Mouse (Mus musculus): ENCODE measurements around the gene AI854703. TPM values are rescaled to one million over a fixed set of nuclear protein-coding genes. Genes with fewer than 3 reads are reported as not detected.

Gene AI854703
- polyA plus RNA-seq, 1 experiment from 2014 or later: 0.69 TPM

- H3K27me3 ChIP-seq (ENCODE audit: control insufficient read depth, insufficient read depth, low read length): no peaks in the 10 kb centered on the region
- H3K36me3 ChIP-seq (replicated peaks; ENCODE audit: control insufficient read depth, insufficient read depth, low read depth, low read length): no peaks in the 10 kb centered on the region
- no peaks in the 10 kb centered on the region for H3K4me1 ChIP-seq (ENCODE audit: control insufficient read depth, insufficient read depth, low read length)
- no peaks in the 10 kb centered on the region for H3K9me3 ChIP-seq (replicated peaks; ENCODE audit: control insufficient read depth, low read length)
- H3K27ac ChIP-seq (replicated peaks; ENCODE audit: low read depth, low read length): no peak overlapping the region
- no peak overlapping the region for H3K9ac ChIP-seq (replicated peaks; ENCODE audit: low read length)
- no peak for DNase-seq (ENCODE audit: low spot score)
- H3K4me3 ChIP-seq (ENCODE audit: low read depth, low read length): no peak overlapping the region
- WGBS: 24% methylated on average over 6 of the region's 6 CpGs
- no peak overlapping the region for H3K4me2 ChIP-seq (ENCODE audit: low read depth, low read length)
- ATAC-seq (replicated peaks; ENCODE audit: insufficient number of reproducible peaks, low FRiP score, low TSS enrichment, low read depth): no peak
Observed at GRCm38 (mm10) chr6:48636515-48636914, 10.0 kb downstream of the AI854703 start.

- Histone ChIP-seq H3K4me2 (ENCODE audit: low read depth, low read length) (no peak overlapping the region), H3K9me3 (replicated peaks; ENCODE audit: control insufficient read depth, low read length) (no peaks in the 10 kb centered on the region), H3K36me3 (replicated peaks; ENCODE audit: control insufficient read depth, insufficient read depth, low read depth, low read length) (no peaks in the 10 kb centered on the region), H3K4me1 (ENCODE audit: control insufficient read depth, insufficient read depth, low read length) (no peaks in the 10 kb centered on the region), H3K27me3 (ENCODE audit: control insufficient read depth, insufficient read depth, low read length) (no peaks in the 10 kb centered on the region), H3K9ac (replicated peaks; ENCODE audit: low read length) (no peak overlapping the region), H3K4me3 (ENCODE audit: low read depth, low read length) (no peak overlapping the region), H3K27ac (replicated peaks; ENCODE audit: low read depth, low read length) (no peak overlapping the region)
- DNase-seq (ENCODE audit: low spot score) (no peak), ATAC-seq (replicated peaks; ENCODE audit: insufficient number of reproducible peaks, low FRiP score, low TSS enrichment, low read depth) (no peak)
- WGBS: 61% methylated on average over 6 of the region's 6 CpGs
Observed at GRCm38 (mm10) chr6:48637811-48638500, 11.4 kb downstream of the AI854703 start.

GRCm38 (mm10) chr6:48638553-48638952, 12.0 kb downstream of the AI854703 start:
- Histone ChIP-seq H3K4me3 (ENCODE audit: low read depth, low read length) (no peak overlapping the region), H3K27me3 (ENCODE audit: control insufficient read depth, insufficient read depth, low read length) (no peaks in the 10 kb centered on the region), H3K4me2 (ENCODE audit: low read depth, low read length) (no peak overlapping the region), H3K9ac (replicated peaks; ENCODE audit: low read length) (no peak overlapping the region), H3K9me3 (replicated peaks; ENCODE audit: control insufficient read depth, low read length) (no peaks in the 10 kb centered on the region), H3K36me3 (replicated peaks; ENCODE audit: control insufficient read depth, insufficient read depth, low read depth, low read length) (no peaks in the 10 kb centered on the region), H3K4me1 (ENCODE audit: control insufficient read depth, insufficient read depth, low read length) (no peaks in the 10 kb centered on the region), H3K27ac (replicated peaks; ENCODE audit: low read depth, low read length) (no peak overlapping the region)
- WGBS: 80% methylated on average over 2 of the region's 2 CpGs
- DNase-seq (ENCODE audit: low spot score) (no peak), ATAC-seq (replicated peaks; ENCODE audit: insufficient number of reproducible peaks, low FRiP score, low TSS enrichment, low read depth) (no peak)

GRCm38 (mm10) chr6:48641391-48641790, 14.8 kb downstream of the AI854703 start:
- Histone ChIP-seq H3K4me1 (ENCODE audit: control insufficient read depth, insufficient read depth, low read length) (no peaks in the 10 kb centered on the region), H3K4me3 (ENCODE audit: low read depth, low read length) (no peak overlapping the region), H3K9ac (replicated peaks; ENCODE audit: low read length) (no peak overlapping the region), H3K27ac (replicated peaks; ENCODE audit: low read depth, low read length) (no peak overlapping the region), H3K9me3 (replicated peaks; ENCODE audit: control insufficient read depth, low read length) (no peaks in the 10 kb centered on the region), H3K4me2 (ENCODE audit: low read depth, low read length) (no peak overlapping the region), H3K36me3 (replicated peaks; ENCODE audit: control insufficient read depth, insufficient read depth, low read depth, low read length) (no peaks in the 10 kb centered on the region), H3K27me3 (ENCODE audit: control insufficient read depth, insufficient read depth, low read length) (no peaks in the 10 kb centered on the region)
- ATAC-seq (replicated peaks; ENCODE audit: insufficient number of reproducible peaks, low FRiP score, low TSS enrichment, low read depth) (no peak), DNase-seq (ENCODE audit: low spot score) (no peak)
- WGBS: 65% methylated on average over 6 of the region's 6 CpGs

GRCm38 (mm10) chr6:48642764-48643292, 16.3 kb downstream of the AI854703 start:
- Histone ChIP-seq H3K4me1 (ENCODE audit: control insufficient read depth, insufficient read depth, low read length) (no peaks in the 10 kb centered on the region), H3K27ac (replicated peaks; ENCODE audit: low read depth, low read length) (no peak overlapping the region), H3K27me3 (ENCODE audit: control insufficient read depth, insufficient read depth, low read length) (no peaks in the 10 kb centered on the region), H3K9me3 (replicated peaks; ENCODE audit: control insufficient read depth, low read length) (no peaks in the 10 kb centered on the region), H3K9ac (replicated peaks; ENCODE audit: low read length) (no peak overlapping the region), H3K4me2 (ENCODE audit: low read depth, low read length) (no peak overlapping the region), H3K4me3 (ENCODE audit: low read depth, low read length) (no peak overlapping the region), H3K36me3 (replicated peaks; ENCODE audit: control insufficient read depth, insufficient read depth, low read depth, low read length) (no peaks in the 10 kb centered on the region)
- DNase-seq (ENCODE audit: low spot score) (peak; percentile 88), ATAC-seq (replicated peaks; ENCODE audit: insufficient number of reproducible peaks, low FRiP score, low TSS enrichment, low read depth) (no peak)
- WGBS: 23% methylated on average over 4 of the region's 4 CpGs

- Histone ChIP-seq H3K9ac (replicated peaks; ENCODE audit: low read length) (no peak overlapping the region), H3K4me2 (ENCODE audit: low read depth, low read length) (no peak overlapping the region), H3K36me3 (replicated peaks; ENCODE audit: control insufficient read depth, insufficient read depth, low read depth, low read length) (no peaks in the 10 kb centered on the region), H3K27me3 (ENCODE audit: control insufficient read depth, insufficient read depth, low read length) (no peaks in the 10 kb centered on the region), H3K4me3 (ENCODE audit: low read depth, low read length) (no peak overlapping the region), H3K4me1 (ENCODE audit: control insufficient read depth, insufficient read depth, low read length) (no peaks in the 10 kb centered on the region), H3K9me3 (replicated peaks; ENCODE audit: control insufficient read depth, low read length) (no peaks in the 10 kb centered on the region), H3K27ac (replicated peaks; ENCODE audit: low read depth, low read length) (no peak overlapping the region)
- ATAC-seq (replicated peaks; ENCODE audit: insufficient number of reproducible peaks, low FRiP score, low TSS enrichment, low read depth): no peak; the same call in 1 of the 2 replicates
- WGBS: 15% methylated on average over 12 of the region's 12 CpGs
- DNase-seq (ENCODE audit: low spot score): peak; percentile 84
Observed at GRCm38 (mm10) chr6:48645660-48646308, 19.2 kb downstream of the AI854703 start.

GRCm38 (mm10) chr6:48646309-48646690, 19.7 kb downstream of the AI854703 start:
- Histone ChIP-seq H3K9ac (replicated peaks; ENCODE audit: low read length) (no peak overlapping the region), H3K4me2 (ENCODE audit: low read depth, low read length) (no peak overlapping the region), H3K9me3 (replicated peaks; ENCODE audit: control insufficient read depth, low read length) (no peaks in the 10 kb centered on the region), H3K27ac (replicated peaks; ENCODE audit: low read depth, low read length) (no peak overlapping the region), H3K36me3 (replicated peaks; ENCODE audit: control insufficient read depth, insufficient read depth, low read depth, low read length) (no peaks in the 10 kb centered on the region), H3K4me3 (ENCODE audit: low read depth, low read length) (no peak overlapping the region), H3K27me3 (ENCODE audit: control insufficient read depth, insufficient read depth, low read length) (no peaks in the 10 kb centered on the region), H3K4me1 (ENCODE audit: control insufficient read depth, insufficient read depth, low read length) (no peaks in the 10 kb centered on the region)
- DNase-seq (ENCODE audit: low spot score) (no peak), ATAC-seq (replicated peaks; ENCODE audit: insufficient number of reproducible peaks, low FRiP score, low TSS enrichment, low read depth) (no peak)
- 82% methylated on average over 4 of the region's 4 CpGs for WGBS

GRCm38 (mm10) chr6:48646995-48647394, 20.4 kb downstream of the AI854703 start, which contains the start of gene Gimap8:
Gimap8 (plus strand) TSS chr6:48647234.
- Histone ChIP-seq H3K27ac (replicated peaks; ENCODE audit: low read depth, low read length) (no peak within 1 kb of the TSS), H3K9me3 (replicated peaks; ENCODE audit: control insufficient read depth, low read length) (no peaks in the 10 kb centered on the region), H3K4me2 (ENCODE audit: low read depth, low read length) (no peak within 1 kb of the TSS), H3K27me3 (ENCODE audit: control insufficient read depth, insufficient read depth, low read length) (no peaks in the 10 kb centered on the region), H3K36me3 (replicated peaks; ENCODE audit: control insufficient read depth, insufficient read depth, low read depth, low read length) (no peaks in the 10 kb centered on the region), H3K4me1 (ENCODE audit: control insufficient read depth, insufficient read depth, low read length) (no peaks in the 10 kb centered on the region), H3K4me3 (ENCODE audit: low read depth, low read length) (no peak within 1 kb of the TSS), H3K9ac (replicated peaks; ENCODE audit: low read length) (no peak within 1 kb of the TSS)
- ATAC-seq (replicated peaks; ENCODE audit: insufficient number of reproducible peaks, low FRiP score, low TSS enrichment, low read depth) (no peak), DNase-seq (ENCODE audit: low spot score) (no peak)
- WGBS: 43% methylated on average over 3 of the region's 3 CpGs

Data from embryonic facial prominence, embryonic 11.5 days (tissue).